Mouse (Mus musculus) MEL (cell line): ENCODE results near the gene Smug1.

Source experiments
- CTCF ChIP-seq, 3 experiments: IDR thresholded peaks in 2 of 3; conservative IDR thresholded peaks in 1 of 3; 2 replicates each; pipeline ENCODE4 v1.5.1; 2011 to 2012; ENCODE audit warnings: low read length in 3 of 3, low read depth in 2 of 3, mild to moderate bottlenecking in 2 of 3, improper control_type of control experiment in 1 of 3, inconsistent platforms in 1 of 3, mixed read lengths in 1 of 3, moderate library complexity in 1 of 3; ENCODE audit not compliant: control insufficient read depth in 1 of 3, insufficient read depth in 1 of 3, poor library complexity in 1 of 3, severe bottlenecking in 1 of 3
- GABPA ChIP-seq: IDR thresholded peaks from 2 replicates; pipeline ENCODE4 v1.6.1; 2012; ENCODE audit warnings: low read depth, mild to moderate bottlenecking, inconsistent platforms, low read length, improper control_type of control experiment, moderate library complexity
- GATA1 ChIP-seq: IDR thresholded peaks from 2 replicates; pipeline ENCODE4 v1.6.1; 2011; ENCODE audit warnings: low read depth, low read length, improper control_type of control experiment
- MAFK ChIP-seq: IDR thresholded peaks from 2 replicates; pipeline ENCODE4 v1.6.1; 2011; ENCODE audit warnings: low read depth, mild to moderate bottlenecking, low read length, improper control_type of control experiment, borderline replicate concordance
- MAX ChIP-seq: IDR thresholded peaks from 2 replicates; pipeline ENCODE4 v1.6.1; 2011; ENCODE audit warnings: low read length, improper control_type of control experiment
- MXI1 ChIP-seq: IDR thresholded peaks from 2 replicates; pipeline ENCODE4 v1.6.1; 2011; ENCODE audit warnings: mild to moderate bottlenecking, low read depth, low read length, improper control_type of control experiment
- POLR2A ChIP-seq, 2 experiments: IDR thresholded peaks; 2 replicates each; pipeline ENCODE4 v1.6.1; 2011 to 2012; ENCODE audit warnings: low read length in 2 of 2, mild to moderate bottlenecking in 2 of 2, control low read depth in 1 of 2, improper control_type of control experiment in 1 of 2, low read depth in 1 of 2, moderate library complexity in 1 of 2; ENCODE audit not compliant: control insufficient read depth in 1 of 2, insufficient read depth in 1 of 2, poor library complexity in 1 of 2
- POLR2AphosphoS2 ChIP-seq: IDR thresholded peaks from 2 replicates; pipeline ENCODE4 v1.6.1; 2011; ENCODE audit warnings: low read length, improper control_type of control experiment
- TCF12 ChIP-seq: IDR thresholded peaks from 2 replicates; pipeline ENCODE4 v1.6.1; 2014; ENCODE audit warnings: low read depth, mild to moderate bottlenecking, inconsistent platforms, low read length, improper control_type of control experiment, moderate library complexity
- USF1 ChIP-seq: IDR thresholded peaks from 2 replicates; pipeline ENCODE4 v1.6.1; 2014; ENCODE audit warnings: low read depth, mild to moderate bottlenecking, inconsistent platforms, low read length, improper control_type of control experiment, moderate library complexity
- ZKSCAN1 ChIP-seq: IDR thresholded peaks from 2 replicates; pipeline ENCODE4 v1.6.1; 2012; ENCODE audit warnings: low read depth, mild to moderate bottlenecking, inconsistent platforms, low read length, improper control_type of control experiment, moderate library complexity

- TF ChIP-seq GATA1 = no peak
- TF ChIP-seq POLR2A (IDR thresholded peaks at IDR 0.05; ENCODE audit: control insufficient read depth in 1 of 2, insufficient read depth in 1 of 2, low read depth in 1 of 2, low read length in 2 of 2, poor library complexity in 1 of 2) = no peak
- no peak for TF ChIP-seq MAX
- TF ChIP-seq GABPA = no peak
- TF ChIP-seq ZKSCAN1 = no peak
- TF ChIP-seq TCF12 = no peak
- no peak for TF ChIP-seq POLR2AphosphoS2
- TF ChIP-seq USF1 = no peak
- TF ChIP-seq MAFK = no peak
- TF ChIP-seq MXI1 = no peak
- TF ChIP-seq CTCF (IDR thresholded peaks at IDR 0.05 in 2 of 3, conservative IDR thresholded peaks at IDR 0.05 in 1 of 3; ENCODE audit: control insufficient read depth in 1 of 3, insufficient read depth in 1 of 3, low read depth in 2 of 3, low read length in 3 of 3, poor library complexity in 1 of 3, severe bottlenecking in 1 of 3) = no peak
Observed at GRCm38 (mm10) chr15:103178767-103179166, 11.9 kb upstream of the Smug1 start.
